Mouse (Mus musculus): Measurements from ENCODE around the gene Plce1. TPM values are rescaled to one million over a fixed set of nuclear protein-coding genes. Genes with fewer than 3 reads are reported as not detected.

The Plce1 gene
- polyA plus RNA-seq, 1 experiment from 2014 or later = 3.4 TPM

- DNase-seq (ENCODE audit: low read depth, low spot score) = no peak
- CTCF ChIA-PET = interaction anchor here (0.8 kb wide), 1 partner anchor 14 kb away, joined by 3 read pairs; no protein-coding TSS in a partner anchor
- no peak for ATAC-seq
- TF ChIP-seq CTCF (IDR thresholded peaks at IDR 0.05) = no peak
- POLR2A ChIA-PET = no interaction called here
- no peaks in the 10 kb centered on the region for H3K27me3 ChIP-seq
- in situ Hi-C loops (cut with MboI; ENCODE audit: low pct_unique_long_range_greater_than_20kb) = no loop called here
These were observed 315.6 kb downstream of the Plce1 start for GRCm38 (mm10) chr19:38796546-38796945.

DNA sequence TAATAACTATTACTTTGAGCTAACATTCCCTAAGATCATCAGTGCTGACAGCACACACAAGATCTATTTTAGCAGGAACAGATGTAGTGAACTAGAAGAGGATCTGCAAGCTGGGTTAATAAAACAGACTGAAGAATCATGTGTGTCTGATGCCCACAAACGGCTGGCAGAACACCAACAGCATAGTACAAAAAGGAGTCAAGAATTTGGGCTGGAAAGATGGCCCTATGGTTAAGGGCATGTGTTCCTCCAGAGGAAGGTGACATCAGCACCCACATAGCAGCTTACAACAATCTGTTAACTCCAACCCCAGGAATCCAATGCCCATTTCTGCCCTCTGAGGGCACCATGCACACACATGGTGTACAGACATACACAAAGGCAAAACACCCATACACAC is 317.4 kb downstream of the Plce1 start:
- CTCF ChIA-PET = no interaction called here
- ATAC-seq (no peak), DNase-seq (ENCODE audit: low read depth, low spot score) (no peak)
- in situ Hi-C loops (cut with MboI; ENCODE audit: low pct_unique_long_range_greater_than_20kb) = no loop called here
- POLR2A ChIA-PET = no interaction called here
- H3K27me3 ChIP-seq = no peaks in the 10 kb centered on the region
- no peak for TF ChIP-seq CTCF (IDR thresholded peaks at IDR 0.05)

DNA sequence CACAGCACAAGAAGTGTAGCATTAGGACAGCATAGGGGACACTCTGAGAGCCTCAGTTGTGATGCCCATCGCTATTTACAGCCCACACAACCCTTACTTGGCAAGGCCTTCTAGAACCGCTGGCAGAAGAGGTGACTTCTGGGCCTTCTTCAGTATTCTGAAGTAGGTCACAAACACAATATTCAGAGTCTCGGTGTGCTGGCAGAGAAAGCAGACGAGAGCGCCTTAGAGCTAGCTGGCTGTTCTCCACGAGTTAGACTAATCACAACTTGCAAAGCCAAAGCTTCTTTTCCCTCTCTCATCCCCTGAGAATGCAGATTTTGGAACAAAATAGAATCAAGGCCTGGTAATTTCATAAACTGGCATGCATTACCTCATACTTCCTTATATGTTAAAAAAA is 317.9 kb downstream of the Plce1 start:
- CTCF ChIA-PET = no interaction called here
- DNase-seq (ENCODE audit: low read depth, low spot score) = no peak
- no peak for ATAC-seq
- POLR2A ChIA-PET = no interaction called here
- no peak for TF ChIP-seq CTCF (IDR thresholded peaks at IDR 0.05)
- H3K27me3 ChIP-seq = no peaks in the 10 kb centered on the region
- in situ Hi-C loops (cut with MboI; ENCODE audit: low pct_unique_long_range_greater_than_20kb) = no loop called here

GRCm38 (mm10) chr19:38818191-38818590 is 337.3 kb downstream of the Plce1 start:
- in situ Hi-C loops (cut with MboI; ENCODE audit: low pct_unique_long_range_greater_than_20kb) = no loop called here
- DNase-seq (ENCODE audit: low read depth, low spot score) = no peak
- no peak for TF ChIP-seq CTCF (IDR thresholded peaks at IDR 0.05)
- H3K27me3 ChIP-seq = peaks cover 15% of the 10 kb centered on the region
- ChIA-PET POLR2A (no interaction called here), CTCF (no interaction called here)
- ATAC-seq = no peak

GRCm38 (mm10) chr19:38818766-38819426 is 338.0 kb downstream of the Plce1 start, which contains the start of gene Noc3l:
Noc3l (minus strand) TSS chr19:38819237.
- POLR2A ChIA-PET = no interaction called here
- DNase-seq (ENCODE audit: low read depth, low spot score) = peak; percentile 31
- H3K27me3 ChIP-seq = peaks cover 22% of the 10 kb centered on the region
- peak; percentile 99 for TF ChIP-seq CTCF (IDR thresholded peaks at IDR 0.05)
- peak; percentile 94 for ATAC-seq
- in situ Hi-C loops (cut with MboI; ENCODE audit: low pct_unique_long_range_greater_than_20kb) = no loop called here
- CTCF ChIA-PET = no interaction called here

GRCm38 (mm10) chr19:38819427-38819802 is 338.5 kb downstream of the Plce1 start:
- no peak for DNase-seq (ENCODE audit: low read depth, low spot score)
- CTCF ChIA-PET = no interaction called here
- in situ Hi-C loops (cut with MboI; ENCODE audit: low pct_unique_long_range_greater_than_20kb) = no loop called here
- H3K27me3 ChIP-seq = peaks cover 27% of the 10 kb centered on the region
- peak; percentile 12 for ATAC-seq
- no peak for TF ChIP-seq CTCF (IDR thresholded peaks at IDR 0.05)
- POLR2A ChIA-PET = no interaction called here

GRCm38 (mm10) chr19:38820186-38820804 is 339.4 kb downstream of the Plce1 start:
- ATAC-seq = no peak

DNA sequence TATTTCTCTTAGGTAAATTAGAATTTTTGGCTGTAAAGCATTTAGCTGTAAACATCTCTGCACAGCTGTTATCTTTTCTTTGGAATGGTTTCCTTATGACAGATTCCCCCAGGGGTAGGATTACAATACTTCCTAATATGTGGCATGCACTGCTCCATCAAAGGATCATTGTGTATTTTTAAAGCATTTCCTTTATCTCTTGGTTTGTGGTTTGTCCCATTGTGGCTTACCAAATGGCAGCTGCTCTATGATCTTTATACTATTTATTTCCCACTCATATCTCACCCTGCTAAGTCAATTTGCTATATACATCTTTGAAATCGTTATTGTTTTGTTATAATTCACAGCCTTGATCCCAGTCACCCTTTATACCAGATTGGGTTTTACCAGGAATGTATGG is 352.3 kb downstream of the Plce1 start:
- ATAC-seq = no peak
- H3K27me3 ChIP-seq = peaks cover 4% of the 10 kb centered on the region
- in situ Hi-C loops (cut with MboI; ENCODE audit: low pct_unique_long_range_greater_than_20kb) = no loop called here
- ChIA-PET POLR2A (interaction anchor here (0.6 kb wide), 1 partner anchor 9 kb away, joined by 3 read pairs; no protein-coding TSS in a partner anchor), CTCF (interaction anchor here (0.8 to 2.5 kb wide), 4 partner anchors 10 to 82 kb away, joined by 3 to 9 read pairs (median 4); no protein-coding TSS in a partner anchor)
- no peak for TF ChIP-seq CTCF (IDR thresholded peaks at IDR 0.05)
- no peak for DNase-seq (ENCODE audit: low read depth, low spot score)

More at GRCm38 (mm10) chr19:38820186-38820804, 339.4 kb downstream of the Plce1 start:
- H3K27me3 ChIP-seq = peaks cover 36% of the 10 kb centered on the region
- in situ Hi-C loops (cut with MboI; ENCODE audit: low pct_unique_long_range_greater_than_20kb) = no loop called here
- CTCF ChIA-PET = interaction anchor here (1.2 to 1.5 kb wide), 2 partner anchors 12 to 16 kb away, joined by 4 read pairs; partner anchors contain the start of gene Tbc1d12
- POLR2A ChIA-PET = no interaction called here
- DNase-seq (ENCODE audit: low read depth, low spot score) = no peak
- TF ChIP-seq CTCF (IDR thresholded peaks at IDR 0.05) = no peak

Other genes with a start within 250 kb of the Plce1 start
- gene Lgi1, start 216.6 kb upstream of the Plce1 start, polyA plus RNA-seq (2021) = 0.04 TPM
- 19.2 TPM for gene Slc35g1, start 85.1 kb upstream of the Plce1 start, polyA plus RNA-seq (2021)